ENCODE assay signal across 17 mouse cellular contexts in genomic region chr11:50450236-50450635, GRCm38 (mm10).
"Had no signal": no experiment of that assay in that cellular context is flagged by ENCODE, and none has a peak within 500 bp of the region (broad histone marks: within the 10 kb centered on the region; RNA-seq: fewer than 3 reads in every experiment).

No protein-coding gene starts in this region.

- H3K4me1 ChIP-seq: neural tube, embryonic 12.5 days; neural tube, embryonic 13.5 days; neural tube, embryonic 15.5 days; stomach, embryonic 15.5 days had no signal

- H3K4me3 ChIP-seq: neural tube, embryonic 12.5 days; neural tube, embryonic 13.5 days; neural tube, embryonic 15.5 days; stomach, embryonic 15.5 days had no signal

- H3K4me2 ChIP-seq: neural tube, embryonic 12.5 days; neural tube, embryonic 13.5 days; neural tube, embryonic 15.5 days; stomach, embryonic 15.5 days had no signal

- H3K9ac ChIP-seq: neural tube, embryonic 12.5 days; neural tube, embryonic 13.5 days; neural tube, embryonic 15.5 days; stomach, embryonic 15.5 days had no signal

- H3K27ac ChIP-seq: neural tube, embryonic 12.5 days; neural tube, embryonic 13.5 days; neural tube, embryonic 15.5 days; stomach, embryonic 15.5 days; stomach, postnatal 0 days had no signal

- H3K36me3 ChIP-seq: neural tube, embryonic 12.5 days; neural tube, embryonic 13.5 days; neural tube, embryonic 15.5 days; stomach, embryonic 15.5 days had no signal

- DNase-seq: retina, postnatal 1 day; right cerebral cortex, adult 18-20 months; right cerebral cortex, postnatal 14 days; right cerebral cortex, postnatal 25 days; right cerebral cortex, postnatal 4 days; spleen, adult 18-20 months; thymus, adult 18-20 months; thymus, adult 2 months; thymus, postnatal 14 days; thymus, postnatal 25 days; thymus, postnatal 36 days; thymus, postnatal 4 days had no signal

- H3K9me3 ChIP-seq: neural tube, embryonic 12.5 days; neural tube, embryonic 13.5 days; neural tube, embryonic 15.5 days; stomach, embryonic 15.5 days had no signal

- H3K27me3 ChIP-seq: neural tube, embryonic 12.5 days; neural tube, embryonic 13.5 days; neural tube, embryonic 15.5 days; stomach, embryonic 15.5 days had no signal
